Mouse (Mus musculus): Measurements from ENCODE around the gene 1700001O22Rik.

Gene 1700001O22Rik

GRCm38 (mm10) chr2:30779241-30779640 is 24.2 kb downstream of the 1700001O22Rik start:
- peak; percentile 83 for DNase-seq (ENCODE audit: low read depth, low spot score)

GRCm38 (mm10) chr2:30778235-30778634 is 25.2 kb downstream of the 1700001O22Rik start:
- DNase-seq (ENCODE audit: low read depth, low spot score): no peak

- no peak for DNase-seq (ENCODE audit: low read depth, low spot score)
These were observed 26.2 kb downstream of the 1700001O22Rik start for GRCm38 (mm10) chr2:30777266-30777665.

GRCm38 (mm10) chr2:30775955-30776354 is 27.5 kb downstream of the 1700001O22Rik start:
- no peak for DNase-seq (ENCODE audit: low read depth, low spot score)

GRCm38 (mm10) chr2:30773313-30774005 is 30.0 kb downstream of the 1700001O22Rik start:
- no peak for DNase-seq (ENCODE audit: low read depth, low spot score)

GRCm38 (mm10) chr2:30772581-30773312 is 30.7 kb downstream of the 1700001O22Rik start:
- DNase-seq (ENCODE audit: low read depth, low spot score): no peak

GRCm38 (mm10) chr2:30771806-30772460 is 31.5 kb downstream of the 1700001O22Rik start:
- DNase-seq (ENCODE audit: low read depth, low spot score): no peak

- DNase-seq (ENCODE audit: low read depth, low spot score): no peak
These were observed 32.1 kb downstream of the 1700001O22Rik start for GRCm38 (mm10) chr2:30771368-30771805.

- DNase-seq (ENCODE audit: low read depth, low spot score): no peak
These were observed 34.3 kb downstream of the 1700001O22Rik start for GRCm38 (mm10) chr2:30769187-30769586.

GRCm38 (mm10) chr2:30768529-30768928 is 34.9 kb downstream of the 1700001O22Rik start:
- DNase-seq (ENCODE audit: low read depth, low spot score): no peak

GRCm38 (mm10) chr2:30767626-30768240 is 35.7 kb downstream of the 1700001O22Rik start:
- no peak for DNase-seq (ENCODE audit: low read depth, low spot score)

GRCm38 (mm10) chr2:30766446-30766845 is 37.0 kb downstream of the 1700001O22Rik start:
- DNase-seq (ENCODE audit: low read depth, low spot score): no peak

- DNase-seq (ENCODE audit: low read depth, low spot score): peak; percentile 67
These were observed 42.8 kb downstream of the 1700001O22Rik start for GRCm38 (mm10) chr2:30760706-30761105.

GRCm38 (mm10) chr2:30759858-30760547 is 43.5 kb downstream of the 1700001O22Rik start:
- DNase-seq (ENCODE audit: low read depth, low spot score): peak; percentile 53

GRCm38 (mm10) chr2:30759442-30759841 is 44.0 kb downstream of the 1700001O22Rik start:
- DNase-seq (ENCODE audit: low read depth, low spot score): no peak

- DNase-seq (ENCODE audit: low read depth, low spot score): no peak
These were observed 44.4 kb downstream of the 1700001O22Rik start for GRCm38 (mm10) chr2:30759088-30759374.

- DNase-seq (ENCODE audit: low read depth, low spot score): peak; percentile 96
These were observed 44.9 kb downstream of the 1700001O22Rik start for GRCm38 (mm10) chr2:30758341-30759087.

GRCm38 (mm10) chr2:30756962-30757715 is 46.3 kb downstream of the 1700001O22Rik start:
- no peak for DNase-seq (ENCODE audit: low read depth, low spot score)

GRCm38 (mm10) chr2:30755985-30756765 is 47.3 kb downstream of the 1700001O22Rik start:
- DNase-seq (ENCODE audit: low read depth, low spot score): no peak
